Mouse (Mus musculus) ovary, postnatal 36 days (tissue): ENCODE data around the gene Ulk1.
"Not testable (repeated sequence)": the region's sequence is repeated elsewhere in the genome, so short reads cannot be mapped to it uniquely, and the experiment has no call there.

ENCODE experiments used
- DNase-seq: peaks from one replicate; pipeline ENCODE4 v3.0.0; 2022; ENCODE audit warnings: low spot score, mixed read lengths

Gene Ulk1

DNA sequence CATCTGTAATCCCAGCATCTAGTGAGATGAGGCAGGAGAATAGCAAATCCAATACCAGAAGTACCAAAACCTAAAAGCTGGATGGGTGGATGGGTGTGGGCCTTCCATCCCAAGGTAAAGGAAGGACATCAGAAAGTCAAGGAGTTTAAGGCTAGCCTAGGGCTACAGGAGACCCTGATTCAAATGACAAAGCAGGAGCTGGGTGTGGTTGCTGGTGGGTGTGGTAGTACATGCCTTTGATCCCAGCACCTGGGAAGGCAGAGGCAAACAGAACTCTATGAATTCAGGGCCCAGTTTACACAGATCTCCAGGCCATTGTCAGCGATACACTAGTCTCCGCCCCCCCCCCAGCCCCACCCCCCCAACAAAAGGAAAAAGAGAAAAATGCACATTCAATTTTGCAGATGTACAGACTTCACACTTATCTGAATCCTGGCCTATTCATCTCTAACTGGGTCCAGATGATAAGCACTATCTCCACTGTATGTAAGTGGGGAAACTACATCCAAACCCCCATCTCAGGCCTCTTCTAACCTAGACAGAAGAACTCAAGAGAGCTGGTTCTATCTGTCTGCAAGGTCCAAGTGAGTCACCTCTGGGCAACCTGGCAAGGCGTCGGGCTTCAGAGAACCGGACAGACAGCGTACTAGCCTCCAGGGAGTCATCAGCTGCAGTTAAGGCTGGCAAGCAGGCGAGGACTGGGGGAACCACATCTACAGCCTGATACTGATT, 5.7 kb downstream of the Ulk1 start:
- no peak for DNase-seq

GRCm38 (mm10) chr5:110802809-110803208, 7.1 kb downstream of the Ulk1 start:
- no peak for DNase-seq

GRCm38 (mm10) chr5:110802186-110802585, 7.7 kb downstream of the Ulk1 start:
- no peak for DNase-seq

DNA sequence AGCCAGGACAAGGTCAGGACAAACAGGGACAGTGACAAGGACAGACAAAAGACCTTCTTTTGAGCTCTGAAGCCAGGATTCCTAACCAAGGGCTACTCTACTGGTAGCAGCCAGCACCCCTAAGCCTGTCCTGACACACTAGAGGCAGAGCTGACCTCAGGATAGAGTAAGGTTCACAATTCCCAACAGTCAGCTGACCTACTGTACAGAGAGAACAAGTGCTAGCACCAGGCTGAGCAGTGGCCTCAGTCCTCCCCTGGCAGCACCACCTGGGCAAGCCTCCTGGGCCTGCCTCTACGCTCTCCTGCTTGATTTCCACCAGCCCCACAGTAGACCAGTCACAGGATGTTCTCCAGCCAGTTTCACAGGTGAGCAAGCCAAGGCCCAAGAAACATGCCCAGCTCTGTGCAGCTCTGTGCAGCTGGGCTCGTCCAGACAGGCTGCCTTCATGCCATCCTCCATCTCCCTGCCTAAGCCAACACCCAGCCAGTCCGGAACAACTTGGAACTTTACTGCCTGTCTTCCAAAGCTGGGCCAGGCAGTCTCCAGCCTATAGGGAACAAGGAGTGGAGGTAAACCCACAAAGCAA, 8.8 kb downstream of the Ulk1 start:
- DNase-seq = no peak

DNA sequence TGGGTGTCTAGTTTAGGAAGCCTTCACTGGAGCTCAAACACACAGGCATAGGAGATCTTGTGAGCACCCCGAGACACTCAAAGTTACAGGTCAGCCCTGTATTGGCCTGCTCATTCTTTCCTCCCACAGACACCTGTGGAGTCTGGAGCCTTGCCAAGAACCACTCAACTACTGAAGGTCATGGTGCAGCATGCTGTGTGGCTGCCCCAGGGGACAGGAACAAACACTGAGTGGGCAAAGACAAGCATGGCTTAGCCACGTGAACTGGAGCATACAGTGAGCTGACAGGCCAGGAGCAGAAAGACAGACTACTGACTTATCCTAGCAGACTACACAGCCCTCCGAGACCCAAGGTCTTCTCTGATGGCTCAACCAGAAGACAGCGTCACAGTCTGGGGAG, 12.2 kb downstream of the Ulk1 start:
- peak; percentile 46 for DNase-seq

DNA sequence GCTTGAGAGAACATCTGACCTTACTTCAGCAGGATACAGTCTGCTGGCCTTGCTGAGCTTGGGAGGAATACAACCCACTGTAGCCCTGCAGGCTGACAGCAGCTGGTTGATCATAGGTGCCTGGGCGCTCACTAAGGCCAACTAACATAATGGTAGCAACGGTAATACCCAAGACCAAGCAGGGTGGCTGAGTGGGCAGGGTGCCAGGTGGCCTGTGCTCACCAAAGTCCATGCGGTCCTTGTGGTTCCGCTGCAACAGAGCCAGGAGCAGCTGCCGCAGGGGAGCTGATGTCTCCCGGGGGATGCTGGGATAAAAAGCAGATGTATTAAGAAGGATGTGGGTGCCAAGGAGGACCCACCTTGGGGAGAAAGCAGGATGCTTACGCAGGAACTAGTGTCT, 15.5 kb downstream of the Ulk1 start:
- no peak for DNase-seq

DNA sequence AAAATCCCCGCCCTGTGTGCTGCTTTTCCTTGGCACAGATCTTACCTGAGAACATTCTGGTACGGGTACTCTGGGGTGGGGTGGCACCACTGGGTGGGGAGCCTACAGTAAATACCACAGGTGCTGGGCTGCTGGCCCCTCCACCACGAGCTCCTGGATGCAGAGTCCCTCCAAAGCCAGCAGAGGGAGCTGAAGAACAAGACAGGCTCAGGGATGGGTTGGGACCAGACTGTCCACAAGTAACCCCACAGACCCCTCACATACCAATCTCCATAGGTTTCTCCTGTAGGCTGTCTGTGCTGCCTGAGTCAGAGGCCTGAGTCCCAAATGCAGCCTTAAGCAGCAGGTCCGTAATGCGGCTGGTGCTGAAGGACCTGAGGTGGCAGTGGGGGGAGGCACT, 21.2 kb downstream of the Ulk1 start:
- no peak for DNase-seq

GRCm38 (mm10) chr5:110786081-110786835, 23.6 kb downstream of the Ulk1 start:
- DNase-seq = no peak

GRCm38 (mm10) chr5:110783150-110783549, 26.7 kb downstream of the Ulk1 start:
- no peak for DNase-seq

DNA sequence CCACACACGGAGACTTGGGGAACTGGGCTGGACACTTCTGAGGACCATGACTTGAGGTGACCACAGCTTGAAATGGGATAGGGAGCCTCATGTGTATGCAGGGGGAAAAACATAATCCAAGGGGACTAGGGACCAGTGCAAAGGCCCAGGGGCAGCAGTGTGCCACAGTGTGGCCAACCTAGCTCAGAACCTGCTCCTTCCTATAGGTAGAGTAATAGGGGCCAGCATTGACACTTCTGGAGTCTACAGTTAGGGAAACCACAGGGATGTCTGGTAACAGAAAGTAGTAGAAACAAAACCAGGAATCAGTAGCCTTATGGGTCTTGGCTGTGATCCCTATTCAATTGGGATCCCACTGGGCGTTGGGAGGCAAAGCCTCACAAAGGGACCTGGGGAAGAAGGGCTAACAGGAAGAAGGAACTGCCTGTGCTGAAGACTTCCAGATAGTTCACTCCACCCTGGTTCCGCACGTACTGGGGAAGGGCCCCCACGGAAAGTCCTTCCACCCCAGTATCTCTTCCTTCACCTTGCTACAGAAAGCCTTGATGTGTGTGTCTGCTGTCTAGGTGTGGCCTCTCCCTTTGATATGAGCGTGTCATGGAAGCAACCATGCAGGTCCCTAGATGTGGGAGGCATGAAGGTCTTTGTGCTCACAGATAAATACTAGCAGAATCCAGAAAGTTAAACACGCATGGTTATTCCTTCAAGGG, 28.2 kb downstream of the Ulk1 start:
- DNase-seq = no peak

- DNase-seq = no peak
These were observed 29.0 kb downstream of the Ulk1 start for GRCm38 (mm10) chr5:110780761-110781528.

DNA sequence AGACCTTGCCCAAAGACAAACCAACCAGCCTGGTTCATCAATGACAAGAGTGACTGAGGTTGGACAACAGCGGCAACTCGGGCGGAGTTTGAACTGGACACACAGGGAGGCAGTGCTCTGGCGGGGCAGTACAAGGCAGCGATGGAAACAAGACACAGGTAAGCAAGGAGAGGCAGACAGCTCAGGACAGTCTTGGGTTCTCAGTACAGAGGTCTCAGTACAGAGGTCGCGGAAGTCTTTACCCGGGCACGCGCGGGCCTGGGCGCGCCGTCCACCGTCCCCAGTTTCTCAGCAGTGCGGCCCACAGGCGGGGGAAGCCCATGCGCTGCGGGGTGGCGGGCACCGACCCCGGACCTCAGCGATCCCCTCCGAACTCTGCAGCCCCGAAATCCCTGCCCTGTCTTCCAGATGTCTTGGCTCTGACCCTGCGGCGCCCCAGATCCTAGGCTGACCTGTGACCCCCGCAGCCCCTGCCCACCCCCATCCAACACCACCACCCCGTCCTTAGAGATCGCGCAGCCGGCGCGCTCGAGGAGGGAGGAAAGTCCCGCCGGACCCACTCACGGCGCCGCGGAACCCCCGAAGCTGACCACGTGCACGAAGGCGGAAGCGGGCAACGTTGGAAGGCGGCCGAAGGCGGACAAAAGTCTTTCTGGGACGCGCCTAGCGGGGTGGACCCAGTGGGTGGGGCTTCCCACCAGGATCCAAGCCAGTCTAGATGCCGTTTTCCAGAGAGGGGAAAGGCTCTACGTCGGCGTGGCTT, 29.7 kb downstream of the Ulk1 start, which contains the start of gene Pus1:
Gene Pus1, minus strand, starts transcription at position 662 of the 763 bp plus-strand sequence.
- DNase-seq = peak; percentile 93

- DNase-seq = no peak
These were observed 30.5 kb downstream of the Ulk1 start for GRCm38 (mm10) chr5:110779276-110779997.

- no peak for DNase-seq
These were observed 31.6 kb downstream of the Ulk1 start for GRCm38 (mm10) chr5:110778263-110778662.

GRCm38 (mm10) chr5:110776141-110776540, 33.8 kb downstream of the Ulk1 start:
- DNase-seq = no peak

DNA sequence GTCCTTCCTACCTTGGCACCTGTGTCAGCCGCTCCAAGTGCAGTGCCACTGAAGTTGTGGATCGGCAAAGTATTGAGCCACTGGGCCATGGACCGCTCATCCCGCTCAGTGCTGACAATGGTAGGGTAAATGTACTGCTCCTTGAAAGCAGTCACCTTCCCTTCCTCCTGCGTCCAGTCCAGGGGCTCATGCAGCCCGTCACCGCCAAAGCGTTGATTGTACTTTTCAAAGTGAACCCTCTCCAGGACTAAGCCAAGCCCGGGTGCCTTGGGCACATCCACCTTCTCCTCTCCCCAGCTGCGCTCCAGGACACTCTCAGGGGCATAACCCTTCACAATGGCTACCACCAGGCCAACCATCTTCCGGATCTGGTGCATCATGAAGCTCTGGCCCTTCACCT, 35.4 kb downstream of the Ulk1 start:
- no peak for DNase-seq

GRCm38 (mm10) chr5:110772945-110773344, 37.0 kb downstream of the Ulk1 start:
- not testable (repeated sequence) for DNase-seq

DNA sequence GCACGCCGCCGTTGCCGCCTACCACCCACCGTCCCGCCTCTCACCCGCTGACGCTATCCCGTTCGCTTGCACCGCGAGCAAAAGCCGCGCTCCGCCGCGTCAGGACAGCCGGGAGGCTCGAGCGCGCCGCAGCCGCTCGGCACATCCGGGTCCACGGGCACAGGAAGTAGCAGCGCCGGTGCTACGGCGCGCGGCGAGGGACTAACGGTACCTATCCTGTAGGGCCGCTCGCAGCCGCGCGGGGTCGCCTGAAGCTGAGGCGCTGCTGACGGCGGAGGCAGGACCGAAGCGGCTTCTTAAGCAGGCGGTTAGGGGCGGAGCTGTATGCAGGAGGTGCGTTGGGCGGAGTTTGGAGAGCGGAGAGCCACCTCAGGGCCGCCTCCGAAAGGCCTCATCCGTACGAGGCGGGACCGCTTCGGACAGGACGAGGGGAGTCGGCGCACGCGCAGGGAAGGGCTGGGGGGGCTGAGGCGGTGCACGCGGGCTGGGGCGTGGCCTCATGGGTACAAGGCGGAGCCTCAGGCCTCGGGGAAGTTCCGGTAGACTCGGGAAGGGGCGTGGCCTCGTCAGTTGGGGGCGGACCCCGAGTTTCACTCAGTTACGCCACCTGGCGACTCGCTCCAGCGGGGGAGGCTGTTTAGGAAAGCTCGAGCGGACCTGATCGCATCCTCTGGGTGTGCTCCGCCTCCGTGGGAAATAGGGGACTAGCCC, 39.3 kb downstream of the Ulk1 start, which contains the start of gene Ep400:
Gene Ep400, minus strand, starts transcription at position 270 of the 711 bp plus-strand sequence.
- DNase-seq = peak; percentile 100

DNA sequence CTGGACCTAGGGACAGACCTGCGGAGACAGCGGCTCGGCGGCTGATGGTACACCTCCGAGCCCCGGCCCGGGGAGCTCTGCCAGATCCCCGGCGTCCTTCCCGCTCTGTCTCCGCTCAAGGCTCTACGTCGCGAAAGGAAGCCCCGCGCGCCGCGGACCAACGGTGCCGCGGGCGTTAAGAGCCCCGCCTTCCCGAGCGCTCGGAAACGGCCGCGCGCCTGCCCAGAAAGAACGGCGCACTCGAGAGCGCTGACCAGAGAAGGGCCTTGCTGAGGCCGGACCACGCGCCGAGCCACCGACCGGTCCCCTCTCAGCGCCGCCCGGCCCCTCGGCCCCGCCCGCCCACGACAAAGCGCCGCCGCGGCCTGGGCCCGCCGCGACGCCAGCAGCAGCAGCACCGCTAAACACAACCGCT, 39.9 kb downstream of the Ulk1 start:
- DNase-seq = no peak
